Mouse (Mus musculus) forebrain, embryonic 12.5 days (tissue): ENCODE results near the gene Lum. TPM values are rescaled to one million over a fixed set of nuclear protein-coding genes. Genes with fewer than 3 reads are reported as not detected.

Source experiments
- ATAC-seq: fragments of 200-750 bp; cut with Nextera tagmentation; 2 replicates; pipeline ENCODE4 v1.8.0; 2017; ENCODE audit warnings: moderate TSS enrichment; ENCODE audit not compliant: low FRiP score
- H3K27ac ChIP-seq: fragments of 300-500 bp; sonication (generic); 2 replicates; pipeline ENCODE4 v1.5.1; 2016; ENCODE audit warnings: mild to moderate bottlenecking
- H3K27me3 ChIP-seq: fragments of 300-500 bp; sonication (generic); 2 replicates; pipeline ENCODE4 v1.6.1; 2016; ENCODE audit warnings: mild to moderate bottlenecking
- H3K36me3 ChIP-seq: fragments of 300-500 bp; sonication (generic); replicated peaks from 2 replicates; pipeline ENCODE4 v1.6.1; 2016; ENCODE audit warnings: mild to moderate bottlenecking
- H3K4me1 ChIP-seq: fragments of 300-500 bp; sonication (generic); 2 replicates; pipeline ENCODE4 v1.6.1; 2016
- H3K4me2 ChIP-seq: fragments of 300-500 bp; sonication (generic); 2 replicates; pipeline ENCODE4 v1.6.1; 2016; ENCODE audit warnings: mild to moderate bottlenecking, moderate library complexity
- H3K4me3 ChIP-seq: fragments of 300-500 bp; sonication (generic); replicated peaks from 2 replicates; pipeline ENCODE4 v1.5.1; 2016; ENCODE audit warnings: mild to moderate bottlenecking
- H3K9ac ChIP-seq: fragments of 300-500 bp; sonication (generic); 2 replicates; pipeline ENCODE4 v1.6.1; 2016; ENCODE audit warnings: mild to moderate bottlenecking
- H3K9me3 ChIP-seq: fragments of 300-500 bp; sonication (generic); 2 replicates; pipeline ENCODE4 v1.6.1; 2016
- WGBS: fragments of 180-500 bp; shearing (Covaris S2); methylation state at CpG from one replicate; pipeline ENCODE4 v1.1.7; 2016; 5-methylcytosine and 5-hydroxymethylcytosine counted together
- polyA plus RNA-seq: library from polyadenylated mRNA; unstranded; fragments of >200 nt; fragmentation: Nextera tagmentation; extraction: Ambion mirVana; gene quantifications from 2 replicates; pipeline ENCODE4 v1.2.1, GENCODE M21; 2016

Gene Lum
- polyA plus RNA-seq, 1 experiment from 2014 or later = 90.3 TPM

DNA sequence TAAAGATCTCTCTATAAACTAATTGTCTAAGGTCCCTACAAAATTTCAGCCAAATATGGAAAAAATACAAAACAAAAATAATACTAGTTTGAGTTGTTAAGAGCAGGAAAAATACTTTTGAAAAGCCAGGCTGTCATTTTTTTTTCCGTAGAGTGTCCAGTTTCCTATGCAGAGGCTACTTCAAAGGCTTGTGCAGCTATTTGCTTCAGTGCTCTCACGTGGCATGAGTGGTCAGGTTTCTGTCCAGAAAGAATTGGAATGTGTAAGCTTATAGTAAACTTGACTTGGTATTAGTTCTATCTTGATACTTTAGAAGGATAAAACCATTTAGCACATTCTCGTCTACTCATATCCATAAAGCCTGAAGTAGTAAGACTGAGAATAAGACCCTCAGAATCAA lies 26.8 kb downstream of the Lum start:
- no peak overlapping the region for H3K4me2 ChIP-seq
- H3K36me3 ChIP-seq = no peaks in the 10 kb centered on the region
- H3K9me3 ChIP-seq = no peaks in the 10 kb centered on the region
- no peaks in the 10 kb centered on the region for H3K4me1 ChIP-seq
- 65% methylated on average over 3 of the region's 3 CpGs for WGBS
- no peak overlapping the region for H3K4me3 ChIP-seq
- no peak for ATAC-seq
- no peak overlapping the region for H3K27ac ChIP-seq
- no peaks in the 10 kb centered on the region for H3K27me3 ChIP-seq
- H3K9ac ChIP-seq = no peak overlapping the region

- 73% methylated on average over 1 of the region's 1 CpGs for WGBS
These were observed 30.8 kb downstream of the Lum start for GRCm38 (mm10) chr10:97595680-97596079.

GRCm38 (mm10) chr10:97601744-97602143 lies 36.8 kb downstream of the Lum start:
- H3K36me3 ChIP-seq = no peaks in the 10 kb centered on the region
- WGBS = 71% methylated on average over 4 of the region's 4 CpGs

More at GRCm38 (mm10) chr10:97595680-97596079, 30.8 kb downstream of the Lum start:
- Histone ChIP-seq H3K4me3 (no peak overlapping the region), H3K4me1 (no peaks in the 10 kb centered on the region), H3K9ac (no peak overlapping the region), H3K27ac (no peak overlapping the region), H3K4me2 (no peak overlapping the region), H3K9me3 (no peaks in the 10 kb centered on the region), H3K27me3 (no peaks in the 10 kb centered on the region), H3K36me3 (no peaks in the 10 kb centered on the region)
- ATAC-seq = no peak

DNA sequence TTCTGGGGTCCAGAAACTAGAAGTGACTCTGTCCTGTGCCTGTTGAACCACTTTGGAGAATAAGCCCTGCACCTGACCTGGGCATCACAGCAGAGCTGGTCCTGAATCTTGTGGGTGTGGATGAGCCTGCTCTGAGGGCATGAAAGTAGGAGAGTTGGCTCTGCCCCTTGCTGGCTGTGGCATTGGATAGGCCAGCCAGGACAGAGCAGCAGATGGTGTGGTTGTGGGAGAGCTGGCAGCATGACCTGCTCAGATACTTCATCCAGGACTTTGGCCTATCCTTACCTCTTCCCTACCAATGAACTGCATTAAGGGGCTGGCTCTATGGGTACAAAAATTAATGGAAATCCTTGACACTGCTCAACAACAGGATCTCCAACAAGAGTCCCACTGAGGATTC lies 38.3 kb downstream of the Lum start:
- H3K4me1 ChIP-seq = no peaks in the 10 kb centered on the region
- no peak overlapping the region for H3K4me2 ChIP-seq
- no peaks in the 10 kb centered on the region for H3K36me3 ChIP-seq
- no peak overlapping the region for H3K27ac ChIP-seq
- no peak overlapping the region for H3K9ac ChIP-seq
- H3K9me3 ChIP-seq = no peaks in the 10 kb centered on the region
- H3K27me3 ChIP-seq = no peaks in the 10 kb centered on the region
- no peak for ATAC-seq
- H3K4me3 ChIP-seq = no peak overlapping the region

More at GRCm38 (mm10) chr10:97601744-97602143, 36.8 kb downstream of the Lum start:
- Histone ChIP-seq H3K9me3 (no peaks in the 10 kb centered on the region), H3K4me2 (no peak overlapping the region), H3K4me1 (no peaks in the 10 kb centered on the region), H3K27me3 (no peaks in the 10 kb centered on the region), H3K4me3 (no peak overlapping the region), H3K9ac (no peak overlapping the region), H3K27ac (no peak overlapping the region)
- no peak for ATAC-seq

- H3K27me3 ChIP-seq = no peaks in the 10 kb centered on the region
- no peak within 1 kb of the TSS for H3K9ac ChIP-seq
- no peak for ATAC-seq
- H3K9me3 ChIP-seq = no peaks in the 10 kb centered on the region
- WGBS = 81% methylated on average over 2 of the region's 2 CpGs
- no peak within 1 kb of the TSS for H3K4me3 ChIP-seq
- no peak within 1 kb of the TSS for H3K27ac ChIP-seq
- no peak within 1 kb of the TSS for H3K4me2 ChIP-seq
- H3K36me3 ChIP-seq = no peaks in the 10 kb centered on the region
- H3K4me1 ChIP-seq = no peaks in the 10 kb centered on the region
These were observed 41.7 kb downstream of the Lum start, which contains the start of gene Kera for GRCm38 (mm10) chr10:97606579-97606978. Kera (plus strand) TSS chr10:97606879.

Other genes starting within 250 kb of the Lum start
- gene Dcn, start 85.5 kb upstream of the Lum start, polyA plus RNA-seq = 22.4 and 30.6 TPM in 2 replicates
- gene Kera, start 41.8 kb downstream of the Lum start, polyA plus RNA-seq = 0.08 and 0.27 TPM in 2 replicates
- 3.6 and 4.8 TPM in 2 replicates for gene Epyc, start 78.9 kb downstream of the Lum start, polyA plus RNA-seq
- not detected in 2 replicates for gene Ccer1, start 127.9 kb downstream of the Lum start, polyA plus RNA-seq
- gene C030005K15Rik, start 161.6 kb downstream of the Lum start, polyA plus RNA-seq = not detected in 2 replicates